Mouse (Mus musculus) cerebellum, adult 18-20 months (tissue): ENCODE data around the gene Hcfc1r1.

ENCODE experiments used
- DNase-seq, 2 experiments: peaks; one replicate each; pipeline ENCODE4 v3.0.0; 2021

Gene Hcfc1r1

GRCm38 (mm10) chr17:23673424-23674073, at the start of gene Hcfc1r1, which contains the start of gene Thoc6:
Hcfc1r1 (plus strand) TSS chr17:23673596.
Thoc6 (minus strand) TSS chr17:23673882.
- peak; percentile 95 to 97 for DNase-seq

GRCm38 (mm10) chr17:23627813-23628212, 45.6 kb upstream of the Hcfc1r1 start:
- no peak for DNase-seq

GRCm38 (mm10) chr17:23630195-23631020, 43.0 kb upstream of the Hcfc1r1 start:
- peak; percentile 76 to 80 for DNase-seq

DNA sequence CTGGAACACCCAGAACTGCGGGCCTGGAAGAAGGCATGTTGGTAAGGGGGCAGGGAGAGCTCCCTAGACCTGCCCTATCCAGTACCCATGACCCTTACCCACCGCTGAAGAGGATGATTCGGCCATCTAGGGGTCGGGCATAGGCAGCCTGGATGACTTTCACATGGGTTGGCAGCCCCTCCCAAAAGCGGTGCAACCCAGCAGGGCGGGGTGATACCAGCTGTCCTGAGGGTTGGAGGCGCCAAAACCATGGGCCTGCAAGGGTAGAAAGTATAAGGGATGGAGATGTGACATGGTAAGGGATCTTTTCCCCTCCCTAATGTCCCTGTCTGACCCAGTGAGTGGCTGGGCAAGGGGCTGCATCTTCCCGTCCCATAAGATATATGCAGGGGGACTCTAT, 42.2 kb upstream of the Hcfc1r1 start:
- DNase-seq: no peak

DNA sequence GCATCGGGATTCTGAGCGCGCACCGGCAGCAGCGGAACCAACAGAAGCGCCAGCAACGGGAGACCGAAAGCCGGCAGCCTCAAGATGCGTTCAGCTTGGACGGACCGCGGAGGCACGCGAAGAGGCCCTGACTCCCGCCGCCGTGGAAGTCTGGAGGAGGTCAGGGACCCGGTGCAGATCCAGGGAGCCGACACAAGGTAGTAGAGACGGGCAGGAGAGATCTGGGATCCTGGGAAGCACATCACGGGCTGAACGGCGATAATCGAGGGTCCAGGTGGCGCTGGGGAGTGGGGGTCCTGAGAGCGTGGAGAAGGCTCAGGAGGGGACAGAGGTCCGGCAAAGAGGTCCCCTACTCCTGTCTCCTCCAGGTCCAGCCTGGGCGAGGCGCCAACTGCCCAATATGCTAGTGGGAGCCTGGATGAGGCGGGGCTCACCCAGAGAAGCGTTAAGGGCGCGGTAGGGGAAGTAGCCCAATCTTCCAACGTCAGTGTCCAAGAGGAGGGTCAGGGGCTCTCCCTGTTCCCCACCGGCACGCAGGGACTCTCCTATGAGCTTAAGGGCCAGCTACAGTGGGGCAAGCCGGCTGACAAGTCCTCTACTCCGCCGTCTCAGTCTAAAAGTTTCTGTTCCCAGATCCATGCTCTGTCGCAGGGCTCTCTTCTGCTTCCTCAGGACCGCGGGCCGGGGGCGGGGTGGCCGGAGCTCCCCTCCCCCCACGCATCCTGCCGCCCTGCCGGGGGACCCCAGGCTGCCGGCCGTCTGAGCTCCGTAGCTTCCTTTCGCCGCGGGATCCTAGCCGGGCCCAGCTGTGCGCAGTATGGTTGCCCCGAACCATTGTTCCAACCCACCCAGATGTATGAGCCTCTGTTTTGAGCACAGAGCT, 28.5 kb upstream of the Hcfc1r1 start, which contains the start of gene Mmp25:
Mmp25 (minus strand) TSS at position 665 of the 883 bp plus-strand sequence.
- no peak for DNase-seq

- no peak for DNase-seq
Measured at GRCm38 (mm10) chr17:23645894-23646293, 27.5 kb upstream of the Hcfc1r1 start.

- DNase-seq: no peak
Measured at GRCm38 (mm10) chr17:23651363-23651762, 22.0 kb upstream of the Hcfc1r1 start.

DNA sequence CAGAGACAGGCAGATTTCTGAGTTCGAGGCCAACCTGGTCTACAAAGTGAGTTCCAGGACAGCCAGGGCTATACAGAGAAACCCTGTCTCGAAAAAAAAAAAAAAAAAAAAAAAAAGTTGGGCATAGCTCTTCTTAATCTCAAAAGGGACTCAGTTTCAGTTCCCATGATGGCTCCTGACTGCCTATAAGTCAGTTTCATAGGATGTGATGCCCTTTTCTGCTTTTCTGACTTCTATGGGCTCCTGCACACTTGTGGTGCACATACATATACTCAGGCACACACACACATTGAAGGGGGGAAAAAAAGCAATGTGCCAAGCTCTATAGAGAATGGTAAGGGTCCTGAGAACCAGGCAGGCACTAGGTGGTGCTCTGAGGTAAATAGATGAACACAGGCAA, 20.1 kb upstream of the Hcfc1r1 start:
- DNase-seq: no peak

DNA sequence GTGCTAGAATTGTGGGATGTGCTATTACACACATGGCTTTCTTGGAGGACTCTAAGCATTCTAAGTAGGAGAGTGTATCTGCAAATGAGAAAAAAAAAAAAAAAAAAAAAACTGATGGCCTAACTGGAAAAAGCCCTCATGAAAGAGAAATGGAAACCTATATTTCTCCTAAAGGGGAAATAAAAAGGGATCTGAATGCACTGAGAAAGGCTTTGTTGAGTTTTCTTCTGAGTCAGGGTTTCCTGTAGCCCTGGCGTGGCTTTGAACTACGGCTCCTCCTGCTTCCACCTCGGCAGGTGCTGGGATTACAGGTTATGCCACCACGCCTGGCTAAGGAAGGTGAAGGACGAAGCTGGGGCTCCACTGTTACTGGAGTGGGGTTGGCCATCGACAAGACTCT, 19.4 kb upstream of the Hcfc1r1 start:
- DNase-seq: no peak

GRCm38 (mm10) chr17:23654410-23654809, 19.0 kb upstream of the Hcfc1r1 start:
- no peak for DNase-seq

GRCm38 (mm10) chr17:23658450-23658849, 14.9 kb upstream of the Hcfc1r1 start:
- no peak for DNase-seq

DNA sequence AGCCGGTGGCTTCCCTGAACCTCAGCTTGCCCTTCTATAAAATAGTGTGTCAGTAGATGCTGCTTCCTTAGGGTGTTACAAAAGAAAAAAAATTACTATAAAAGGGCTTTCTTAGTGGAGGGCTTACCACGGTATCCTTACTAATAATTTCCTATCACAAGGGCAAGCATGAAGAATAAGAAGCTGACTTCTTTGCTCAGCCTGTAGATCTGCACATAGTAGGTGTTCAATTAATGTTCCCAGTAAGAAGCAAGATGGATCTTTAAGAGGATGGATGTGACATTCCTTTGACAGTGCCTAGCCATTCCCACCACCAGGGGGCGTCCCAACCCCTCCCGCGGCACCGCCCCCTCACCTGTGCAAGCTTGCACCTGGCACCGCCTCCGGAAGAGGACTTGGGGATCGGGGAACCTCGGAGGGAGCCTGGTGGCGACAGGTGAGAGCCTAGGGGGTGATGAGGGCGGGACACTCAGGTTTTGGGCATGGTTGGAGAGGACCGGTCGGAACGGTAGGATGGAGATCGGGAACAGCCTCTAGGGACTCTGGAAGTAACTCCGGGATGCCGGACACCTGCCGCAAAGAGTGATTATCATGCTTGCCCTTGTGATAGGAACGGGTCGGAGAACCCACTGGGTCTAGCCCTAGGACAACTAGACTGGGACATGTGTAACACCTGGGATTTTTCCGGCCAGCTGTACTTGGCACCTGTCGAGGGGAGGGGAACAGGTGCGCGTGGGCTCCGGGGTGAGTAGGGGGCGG, 13.1 kb upstream of the Hcfc1r1 start, which contains the start of gene Bicdl2:
Bicdl2 (plus strand) TSS at position 390 of the 759 bp plus-strand sequence.
- peak; percentile 36 to 66 for DNase-seq

DNA sequence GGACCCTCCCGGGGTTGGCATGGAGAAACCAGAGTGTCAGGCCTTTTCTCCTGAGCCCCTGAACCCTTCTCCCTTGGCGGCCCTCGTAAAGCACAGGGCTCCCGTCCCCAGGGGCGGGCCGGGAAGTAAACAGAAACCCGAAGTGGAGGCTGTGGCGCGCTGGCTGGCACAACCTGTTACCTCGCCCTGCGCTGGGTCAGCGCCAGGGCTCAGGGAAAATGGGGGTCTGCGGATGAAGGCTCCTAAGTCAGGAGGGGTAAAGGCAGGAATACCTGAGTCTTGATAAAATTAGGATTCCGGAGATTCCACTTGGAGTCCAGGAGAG, 12.6 kb upstream of the Hcfc1r1 start:
- DNase-seq: no peak

DNA sequence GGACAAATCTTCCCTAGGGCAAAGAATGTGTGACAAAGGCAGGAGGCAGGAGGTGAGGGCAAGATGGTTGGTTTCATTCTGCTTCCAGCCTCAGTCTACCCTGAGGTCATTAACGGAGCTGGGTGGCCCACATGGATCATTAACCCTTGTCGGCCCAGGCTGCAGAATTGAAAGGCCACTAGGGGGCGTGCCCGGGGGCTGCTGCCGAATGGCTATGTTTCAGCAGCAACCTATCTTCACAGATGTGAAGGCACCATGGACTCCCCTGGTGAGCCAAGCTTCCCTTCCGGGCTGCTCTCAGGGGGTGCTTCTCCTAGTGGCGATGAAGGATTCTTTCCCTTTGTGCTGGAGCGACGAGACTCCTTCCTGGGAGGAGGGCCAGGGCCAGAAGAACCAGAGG, 11.9 kb upstream of the Hcfc1r1 start:
- DNase-seq: no peak

DNA sequence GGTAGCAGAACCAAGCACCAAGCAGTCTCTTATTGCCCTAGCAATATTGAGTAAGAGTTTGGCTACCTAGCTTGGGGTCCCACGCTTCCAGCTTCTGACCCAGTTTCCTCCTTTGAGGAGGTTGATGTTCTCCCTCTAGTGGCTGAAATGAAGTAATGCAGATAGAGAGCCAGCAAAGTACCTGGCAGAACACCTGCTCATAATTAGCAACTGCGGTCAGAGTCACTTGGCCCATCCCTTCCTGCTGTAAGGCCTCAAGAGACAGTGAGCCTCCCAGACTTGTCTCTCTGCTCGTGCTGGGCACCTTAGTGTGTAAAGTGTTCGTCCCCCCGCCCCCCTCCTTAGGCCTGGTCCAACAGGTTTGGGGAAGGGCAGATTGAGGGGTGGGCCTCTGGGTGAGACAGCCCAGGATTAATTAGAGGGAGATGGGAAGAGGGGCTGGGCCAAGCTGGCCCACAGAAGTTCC, 8.8 kb upstream of the Hcfc1r1 start:
- DNase-seq: no peak

DNA sequence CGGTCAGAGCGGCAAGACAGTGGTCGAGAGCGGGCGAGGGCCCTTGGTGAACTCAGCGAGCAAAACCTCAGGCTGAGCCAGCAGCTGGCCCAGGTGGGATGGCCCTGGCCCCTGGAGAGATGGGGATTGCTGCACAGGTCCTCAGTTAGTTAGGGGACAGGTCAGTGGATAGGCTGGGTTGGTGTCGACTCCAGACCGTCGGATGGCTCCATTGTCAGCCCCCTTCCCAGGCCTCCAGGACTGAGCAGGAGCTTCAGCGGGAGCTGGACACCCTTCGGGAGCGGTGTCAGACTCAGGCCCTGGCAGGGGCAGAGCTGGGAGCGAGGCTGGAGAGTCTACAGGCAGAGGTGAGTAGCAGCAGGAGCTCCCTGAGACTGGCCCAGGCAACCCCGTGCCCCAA, 7.9 kb upstream of the Hcfc1r1 start:
- no peak for DNase-seq

DNA sequence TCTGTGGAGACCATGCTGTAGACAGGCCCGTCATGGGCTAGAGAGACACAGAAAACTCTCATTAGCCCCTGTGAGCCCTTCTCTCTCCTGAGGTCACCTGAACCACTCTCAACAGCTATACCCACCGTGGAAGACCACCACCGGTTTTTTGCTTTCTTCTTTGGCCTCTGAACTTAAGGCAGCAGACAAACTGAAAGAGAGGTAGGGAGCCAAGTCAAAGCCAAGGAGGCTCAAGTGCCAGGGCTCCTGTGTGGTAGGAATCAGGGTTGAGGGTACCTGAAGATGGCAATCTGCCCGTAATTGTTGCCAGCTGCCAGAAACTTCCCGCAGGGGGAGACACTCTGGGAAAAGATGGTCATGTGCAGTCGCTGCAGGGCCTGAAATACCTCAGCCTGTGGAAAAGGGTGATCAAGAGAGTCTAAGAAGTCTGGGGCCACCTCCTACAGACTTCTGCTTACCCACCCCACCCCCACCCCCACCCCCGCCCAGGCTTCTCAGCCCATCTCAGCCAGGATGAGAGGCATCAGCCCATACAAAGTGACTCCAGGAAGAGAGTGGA, 2.8 kb upstream of the Hcfc1r1 start:
- DNase-seq: no peak

GRCm38 (mm10) chr17:23671519-23671918, 1.9 kb upstream of the Hcfc1r1 start:
- DNase-seq: no peak

DNA sequence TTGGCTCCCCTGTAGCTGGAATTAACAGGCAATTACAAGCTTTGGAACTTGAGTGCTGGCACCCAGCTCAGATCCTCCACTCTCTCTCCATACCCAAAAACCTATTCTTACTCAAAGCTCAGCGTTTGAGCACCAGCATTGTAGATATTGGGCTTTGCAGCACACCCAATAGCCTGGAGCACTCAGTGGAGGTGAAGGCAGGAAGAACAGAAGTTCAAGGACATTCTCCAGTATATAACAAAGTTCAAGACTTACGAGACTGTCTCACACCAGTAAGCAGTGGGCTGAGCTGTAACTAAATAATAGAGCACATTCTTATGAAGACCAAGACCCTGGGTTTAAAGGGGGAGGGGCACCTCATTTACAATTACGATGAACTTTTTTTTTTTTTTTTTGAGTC, 635 bp upstream of the Hcfc1r1 start:
- no peak for DNase-seq

GRCm38 (mm10) chr17:23674271-23674952, 1.0 kb downstream of the Hcfc1r1 start:
- DNase-seq: peak; percentile 56

- DNase-seq: peak; percentile 67 to 75
Measured at GRCm38 (mm10) chr17:23675127-23675526, 1.7 kb downstream of the Hcfc1r1 start.
